Mouse (Mus musculus) heart, embryonic 11.5 days (tissue): Measurements from ENCODE around the gene D130043K22Rik. TPM values are rescaled to one million over a fixed set of nuclear protein-coding genes. Genes with fewer than 3 reads are reported as not detected.

ENCODE experiments used
- ATAC-seq: fragments of 200-750 bp; cut with Nextera tagmentation; replicated peaks from 2 replicates; pipeline ENCODE4 v1.8.0; 2017; ENCODE audit warnings: moderate library complexity; ENCODE audit not compliant: insufficient number of reproducible peaks, low FRiP score, low TSS enrichment
- H3K27ac ChIP-seq: fragments of 300-500 bp; sonication (generic); 2 replicates; pipeline ENCODE4 v1.5.1; 2014; ENCODE audit warnings: mild to moderate bottlenecking, low read depth, low read length
- H3K27me3 ChIP-seq: fragments of 300-500 bp; sonication (generic); 2 replicates; pipeline ENCODE4 v1.6.1; 2014; ENCODE audit warnings: mild to moderate bottlenecking, low read length, mixed read lengths; ENCODE audit not compliant: control insufficient read depth, insufficient read depth
- H3K36me3 ChIP-seq: fragments of 300-500 bp; sonication (generic); 2 replicates; pipeline ENCODE4 v1.6.1; 2014; ENCODE audit warnings: mild to moderate bottlenecking, low read length, moderate library complexity, mixed read lengths; ENCODE audit not compliant: control insufficient read depth, insufficient read depth
- H3K4me1 ChIP-seq: fragments of 300-500 bp; sonication (generic); 2 replicates; pipeline ENCODE4 v1.6.1; 2014; ENCODE audit warnings: low read length; ENCODE audit not compliant: control insufficient read depth, insufficient read depth
- H3K4me2 ChIP-seq: fragments of 300-500 bp; sonication (generic); 2 replicates; pipeline ENCODE4 v1.6.1; 2014; ENCODE audit warnings: mild to moderate bottlenecking, moderate library complexity
- H3K4me3 ChIP-seq: fragments of 300-500 bp; sonication (generic); 2 replicates; pipeline ENCODE4 v1.5.1; 2014; ENCODE audit warnings: low read depth, low read length
- H3K9ac ChIP-seq: fragments of 300-500 bp; sonication (generic); 2 replicates; pipeline ENCODE4 v1.6.1; 2014; ENCODE audit warnings: mild to moderate bottlenecking, low read depth, low read length, moderate library complexity
- H3K9me3 ChIP-seq: fragments of 300-500 bp; sonication (generic); replicated peaks from 2 replicates; pipeline ENCODE4 v1.6.1; 2016; ENCODE audit warnings: low read length; ENCODE audit not compliant: control insufficient read depth
- WGBS: fragments of 180-500 bp; shearing (Covaris S2); extraction: QIAGEN DNeasy Blood & Tissue Kit; methylation state at CpG from one replicate; pipeline ENCODE4 v1.1.7; 2014; ENCODE audit not compliant: insufficient replicate concordance; 5-methylcytosine and 5-hydroxymethylcytosine counted together
- polyA plus RNA-seq: library from polyadenylated mRNA; unstranded; fragments of >200 nt; fragmentation: Nextera tagmentation; extraction: Ambion mirVana; gene quantifications from 2 replicates; pipeline ENCODE4 v1.2.1, GENCODE M21; 2014

The D130043K22Rik gene
- polyA plus RNA-seq, 1 experiment from 2014 or later = not detected

GRCm38 (mm10) chr13:24938683-24939082 lies 93.7 kb downstream of the D130043K22Rik start:
- Histone ChIP-seq H3K9me3 (no peaks in the 10 kb centered on the region), H3K27me3 (no peaks in the 10 kb centered on the region), H3K4me2 (no peak overlapping the region), H3K36me3 (no peaks in the 10 kb centered on the region), H3K9ac (no peak overlapping the region), H3K4me1 (no peaks in the 10 kb centered on the region; the same call in 1 of the 2 replicates), H3K27ac (no peak overlapping the region), H3K4me3 (no peak overlapping the region)
- ATAC-seq = no peak
- 17% methylated on average over 9 of the region's 9 CpGs for WGBS

- no peaks in the 10 kb centered on the region for H3K27me3 ChIP-seq
Observed at GRCm38 (mm10) chr13:24939472-24939871, 94.5 kb downstream of the D130043K22Rik start.

GRCm38 (mm10) chr13:24942512-24943282 lies 97.8 kb downstream of the D130043K22Rik start, which contains the start of gene Gpld1:
Gene Gpld1, plus strand, starts transcription at chr13:24943152.
- WGBS = 68% methylated on average over 17 of the region's 17 CpGs
- Histone ChIP-seq H3K9ac (no peak within 1 kb of the TSS), H3K9me3 (no peaks in the 10 kb centered on the region), H3K4me3 (no peak within 1 kb of the TSS), H3K4me2 (no peak within 1 kb of the TSS), H3K27ac (no peak within 1 kb of the TSS), H3K4me1 (no peaks in the 10 kb centered on the region), H3K27me3 (no peaks in the 10 kb centered on the region), H3K36me3 (no peaks in the 10 kb centered on the region)
- ATAC-seq = no peak

More at GRCm38 (mm10) chr13:24939472-24939871, 94.5 kb downstream of the D130043K22Rik start:
- Histone ChIP-seq H3K4me1 (no peaks in the 10 kb centered on the region; the same call in 1 of the 2 replicates), H3K9ac (no peak overlapping the region), H3K4me3 (no peak overlapping the region), H3K36me3 (no peaks in the 10 kb centered on the region), H3K9me3 (no peaks in the 10 kb centered on the region), H3K4me2 (no peak overlapping the region), H3K27ac (no peak overlapping the region)
- no peak for ATAC-seq
- 76% methylated on average over 9 of the region's 9 CpGs for WGBS

- 67% methylated on average over 8 of the region's 8 CpGs for WGBS
- H3K27ac ChIP-seq = no peak overlapping the region
Observed at GRCm38 (mm10) chr13:24943303-24943702, 98.4 kb downstream of the D130043K22Rik start.

GRCm38 (mm10) chr13:24945567-24945966 lies 100.6 kb downstream of the D130043K22Rik start:
- no peak overlapping the region for H3K4me3 ChIP-seq
- no peaks in the 10 kb centered on the region for H3K27me3 ChIP-seq
- no peak overlapping the region for H3K9ac ChIP-seq
- ATAC-seq = no peak
- H3K4me1 ChIP-seq = no peaks in the 10 kb centered on the region
- no peaks in the 10 kb centered on the region for H3K36me3 ChIP-seq
- H3K9me3 ChIP-seq = no peaks in the 10 kb centered on the region
- no peak overlapping the region for H3K4me2 ChIP-seq
- no peak overlapping the region for H3K27ac ChIP-seq
- 31% methylated on average over 4 of the region's 4 CpGs for WGBS

More at GRCm38 (mm10) chr13:24943303-24943702, 98.4 kb downstream of the D130043K22Rik start:
- Histone ChIP-seq H3K9me3 (no peaks in the 10 kb centered on the region), H3K4me3 (no peak overlapping the region), H3K4me1 (no peaks in the 10 kb centered on the region), H3K27me3 (no peaks in the 10 kb centered on the region), H3K9ac (no peak overlapping the region), H3K36me3 (no peaks in the 10 kb centered on the region), H3K4me2 (no peak overlapping the region)
- no peak for ATAC-seq

GRCm38 (mm10) chr13:24947158-24947557 lies 102.2 kb downstream of the D130043K22Rik start:
- Histone ChIP-seq H3K27ac (no peak overlapping the region), H3K9ac (no peak overlapping the region), H3K4me1 (no peaks in the 10 kb centered on the region; the same call in 1 of the 2 replicates), H3K4me2 (no peak overlapping the region), H3K4me3 (no peak overlapping the region), H3K36me3 (no peaks in the 10 kb centered on the region), H3K27me3 (no peaks in the 10 kb centered on the region), H3K9me3 (no peaks in the 10 kb centered on the region)
- ATAC-seq = no peak
- WGBS = 68% methylated on average over 5 of the region's 5 CpGs

- H3K9ac ChIP-seq = no peak overlapping the region
- no peaks in the 10 kb centered on the region for H3K9me3 ChIP-seq
- H3K4me1 ChIP-seq = no peaks in the 10 kb centered on the region; the same call in 1 of the 2 replicates
- H3K27ac ChIP-seq = no peak overlapping the region
- no peak overlapping the region for H3K4me3 ChIP-seq
- no peaks in the 10 kb centered on the region for H3K27me3 ChIP-seq
- H3K36me3 ChIP-seq = no peaks in the 10 kb centered on the region
- ATAC-seq = no peak
- H3K4me2 ChIP-seq = no peak overlapping the region
- WGBS = 85% methylated on average over 6 of the region's 6 CpGs
Observed at GRCm38 (mm10) chr13:24948870-24949269, 103.9 kb downstream of the D130043K22Rik start.
